Mouse (Mus musculus): ENCODE results near the gene AC170998.1. TPM values are rescaled to one million over a fixed set of nuclear protein-coding genes. Genes with fewer than 3 reads are reported as not detected.

Gene AC170998.1
- polyA plus RNA-seq, 1 experiment from 2014 or later: 1.0 TPM

DNA sequence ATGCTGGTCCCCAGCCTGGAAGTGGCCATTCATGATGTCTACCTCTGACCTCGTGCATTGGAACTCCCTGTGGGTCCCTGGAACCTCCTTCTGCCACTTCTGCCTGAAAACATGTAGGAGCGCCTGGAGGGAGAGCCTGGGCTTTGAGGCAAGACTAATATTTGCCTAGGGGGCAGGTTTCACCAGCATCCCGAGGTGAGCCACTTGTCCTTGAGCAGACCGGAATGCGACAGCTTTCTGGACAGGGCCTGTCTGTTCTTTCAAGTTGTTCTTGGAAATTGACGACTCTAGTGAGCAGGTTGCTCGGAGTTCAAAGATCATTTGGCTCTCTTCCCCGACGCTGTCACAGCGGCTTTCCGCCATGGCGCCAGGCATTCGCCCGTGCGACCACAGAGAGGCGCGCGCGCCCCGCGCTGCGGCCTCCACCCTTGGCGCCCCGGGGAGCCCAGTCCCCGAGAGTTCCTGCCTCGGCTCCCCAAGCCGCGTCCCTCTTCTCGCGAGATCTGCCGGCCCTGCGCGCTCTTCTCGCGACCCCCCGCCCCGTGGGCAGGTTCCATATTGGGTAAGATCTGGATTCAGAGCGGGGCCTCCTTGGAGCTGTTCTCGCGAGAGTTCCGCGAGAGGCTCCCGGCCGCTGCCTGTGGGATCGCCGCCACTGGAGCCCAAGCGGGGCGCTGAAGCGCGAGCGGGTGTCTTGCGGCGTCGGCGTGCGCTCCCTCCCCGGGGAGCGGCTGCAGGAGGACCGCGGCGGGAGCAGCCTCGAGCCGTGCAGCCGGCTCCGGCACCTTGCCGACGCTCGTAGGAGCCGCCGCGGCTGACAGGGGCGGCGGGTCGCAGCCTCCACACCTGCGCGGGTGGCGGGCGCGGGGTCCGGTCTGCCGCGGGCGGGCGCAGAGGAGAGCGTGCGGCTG is 34.9 kb upstream of the AC170998.1 start, which contains the start of gene Mapk14:
Mapk14 (plus strand) TSS at position 554 of the 911 bp plus-strand sequence.
- WGBS: under 1% methylated on average over 80 of the region's 86 CpGs
- DNase-seq (ENCODE audit: low spot score) (peak; percentile 100), ATAC-seq (ENCODE audit: low FRiP score, low TSS enrichment) (peak; percentile 95)
- Histone ChIP-seq H3K9me3 (ENCODE audit: control insufficient read depth, low read length) (no peaks in the 10 kb centered on the region), H3K4me3 (ENCODE audit: low read depth, low read length) (peak within 1 kb of the TSS; percentile 98), H3K36me3 (ENCODE audit: control insufficient read depth, insufficient read depth, low read length) (no peaks in the 10 kb centered on the region), H3K27me3 (ENCODE audit: control insufficient read depth, insufficient read depth, low read length) (no peaks in the 10 kb centered on the region), H3K27ac (replicated peaks) (peak within 1 kb of the TSS; percentile 98), H3K9ac (ENCODE audit: low read length) (peak within 1 kb of the TSS; percentile 98), H3K4me1 (replicated peaks; ENCODE audit: control insufficient read depth, insufficient read depth) (peaks cover 5% of the 10 kb centered on the region; the same call in 1 of the 2 replicates), H3K4me2 (replicated peaks; ENCODE audit: low read depth) (peak within 1 kb of the TSS; percentile 73)
- TF ChIP-seq EP300 (optimal IDR thresholded peaks at IDR 0.05) (peak; percentile 100), CTCF (IDR thresholded peaks at IDR 0.05; ENCODE audit: low read depth) (peak; percentile 88)

- Histone ChIP-seq H3K4me2 (replicated peaks; ENCODE audit: low read depth) (peak overlapping the region; percentile 73), H3K36me3 (ENCODE audit: control insufficient read depth, insufficient read depth, low read length) (no peaks in the 10 kb centered on the region), H3K4me1 (replicated peaks; ENCODE audit: control insufficient read depth, insufficient read depth) (peaks cover 12% of the 10 kb centered on the region), H3K27me3 (ENCODE audit: control insufficient read depth, insufficient read depth, low read length) (no peaks in the 10 kb centered on the region), H3K9ac (ENCODE audit: low read length) (peak overlapping the region; percentile 98), H3K27ac (replicated peaks) (peak overlapping the region; percentile 98), H3K9me3 (ENCODE audit: control insufficient read depth, low read length) (no peaks in the 10 kb centered on the region), H3K4me3 (ENCODE audit: low read depth, low read length) (peak overlapping the region; percentile 98)
- ATAC-seq (ENCODE audit: low FRiP score, low TSS enrichment): peak; percentile 35
- TF ChIP-seq CTCF (IDR thresholded peaks at IDR 0.05; ENCODE audit: low read depth) (peak; percentile 62), EP300 (optimal IDR thresholded peaks at IDR 0.05) (no peak)
- under 1% methylated on average over 52 of the region's 53 CpGs for WGBS
- peak; percentile 73 for DNase-seq (ENCODE audit: low spot score)
Measured at GRCm38 (mm10) chr17:28691687-28692340, 34.1 kb upstream of the AC170998.1 start.

DNA sequence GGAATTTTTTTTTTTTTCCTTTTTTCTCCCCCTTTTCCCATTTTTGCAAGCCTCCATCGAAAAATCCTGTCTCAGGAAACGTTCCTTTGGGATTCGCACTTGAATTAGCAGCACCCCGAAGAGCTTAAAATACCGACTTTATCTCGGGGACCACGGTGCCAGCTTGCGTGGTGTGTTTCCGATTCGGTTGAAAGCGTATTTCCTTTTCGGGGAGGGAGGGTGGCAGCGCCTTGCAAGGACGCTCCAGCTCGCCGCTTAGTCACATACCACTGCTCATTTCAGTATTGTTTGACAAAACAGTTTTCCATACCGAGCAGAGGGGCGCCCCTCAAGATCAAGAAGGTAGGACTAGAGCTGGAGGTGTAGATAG is 33.6 kb upstream of the AC170998.1 start:
- ATAC-seq (ENCODE audit: low FRiP score, low TSS enrichment) (no peak), DNase-seq (ENCODE audit: low spot score) (peak; percentile 52)
- Histone ChIP-seq H3K9ac (ENCODE audit: low read length) (peak overlapping the region; percentile 98), H3K4me2 (replicated peaks; ENCODE audit: low read depth) (peak overlapping the region; percentile 73), H3K27ac (replicated peaks) (peak overlapping the region; percentile 98), H3K4me1 (replicated peaks; ENCODE audit: control insufficient read depth, insufficient read depth) (peaks cover 13% of the 10 kb centered on the region), H3K4me3 (ENCODE audit: low read depth, low read length) (peak overlapping the region; percentile 98), H3K27me3 (ENCODE audit: control insufficient read depth, insufficient read depth, low read length) (no peaks in the 10 kb centered on the region), H3K36me3 (ENCODE audit: control insufficient read depth, insufficient read depth, low read length) (no peaks in the 10 kb centered on the region), H3K9me3 (ENCODE audit: control insufficient read depth, low read length) (no peaks in the 10 kb centered on the region)
- TF ChIP-seq EP300 (optimal IDR thresholded peaks at IDR 0.05): no peak
- TF ChIP-seq CTCF (IDR thresholded peaks at IDR 0.05; ENCODE audit: low read depth): no peak
- WGBS: 0% methylated on average over 18 of the region's 18 CpGs

DNA sequence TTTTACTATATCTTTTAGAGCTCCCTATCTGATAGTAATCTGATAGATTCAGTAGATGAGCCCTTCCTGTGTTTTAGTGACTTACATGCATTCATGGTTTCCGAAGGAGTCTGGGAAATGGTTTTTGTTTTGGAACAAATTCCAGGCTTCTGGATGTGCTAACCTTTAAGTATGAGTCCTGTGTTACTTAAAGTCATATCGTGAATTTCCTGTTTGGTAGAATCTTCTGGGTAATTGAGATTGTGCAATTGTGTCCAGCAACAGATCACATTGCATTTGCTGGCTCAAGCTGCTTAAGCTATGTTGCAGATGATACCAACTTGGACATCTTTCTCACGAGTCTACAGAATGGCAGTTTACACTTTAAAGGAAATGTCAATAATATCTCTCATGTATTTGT is 32.8 kb upstream of the AC170998.1 start:
- no peaks in the 10 kb centered on the region for H3K9me3 ChIP-seq (ENCODE audit: control insufficient read depth, low read length)
- H3K27ac ChIP-seq (replicated peaks): peak overlapping the region; percentile 98
- H3K4me2 ChIP-seq (replicated peaks; ENCODE audit: low read depth): peak overlapping the region; percentile 73
- DNase-seq (ENCODE audit: low spot score) (no peak), ATAC-seq (ENCODE audit: low FRiP score, low TSS enrichment) (no peak)
- no peaks in the 10 kb centered on the region for H3K36me3 ChIP-seq (ENCODE audit: control insufficient read depth, insufficient read depth, low read length)
- H3K4me3 ChIP-seq (ENCODE audit: low read depth, low read length): peak overlapping the region; percentile 98
- 17% methylated on average over 3 of the region's 3 CpGs for WGBS
- peaks cover 13% of the 10 kb centered on the region for H3K4me1 ChIP-seq (replicated peaks; ENCODE audit: control insufficient read depth, insufficient read depth)
- H3K27me3 ChIP-seq (ENCODE audit: control insufficient read depth, insufficient read depth, low read length): no peaks in the 10 kb centered on the region
- no peak for TF ChIP-seq CTCF (IDR thresholded peaks at IDR 0.05; ENCODE audit: low read depth)
- TF ChIP-seq EP300 (optimal IDR thresholded peaks at IDR 0.05): no peak
- H3K9ac ChIP-seq (ENCODE audit: low read length): peak overlapping the region; percentile 98; the same call in 1 of the 2 replicates

DNA sequence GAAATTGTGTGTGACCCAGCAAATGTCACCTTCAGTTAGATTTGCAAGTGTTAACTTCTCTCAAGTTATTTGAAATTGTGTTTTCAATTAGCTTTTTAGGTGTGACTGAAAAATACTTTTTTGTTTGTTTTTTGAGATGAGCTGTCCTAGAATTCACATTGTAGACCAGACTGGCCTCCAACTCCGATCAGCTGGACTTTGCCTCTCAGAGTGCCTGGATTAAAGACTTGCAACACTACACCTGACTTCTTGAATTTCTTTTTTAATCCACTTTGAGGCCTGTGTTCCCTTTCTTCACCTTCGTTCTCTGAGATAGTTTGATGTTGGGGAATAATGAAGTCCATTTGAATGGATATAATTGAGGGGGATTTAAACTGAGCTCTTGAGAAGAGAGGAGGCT is 31.8 kb upstream of the AC170998.1 start:
- DNase-seq (ENCODE audit: low spot score): no peak
- no peak overlapping the region for H3K27ac ChIP-seq (replicated peaks)
- no peak for ATAC-seq (ENCODE audit: low FRiP score, low TSS enrichment)
- 64% methylated on average over 2 of the region's 2 CpGs for WGBS
- peaks cover 13% of the 10 kb centered on the region for H3K4me1 ChIP-seq (replicated peaks; ENCODE audit: control insufficient read depth, insufficient read depth)
- H3K27me3 ChIP-seq (ENCODE audit: control insufficient read depth, insufficient read depth, low read length): no peaks in the 10 kb centered on the region
- H3K36me3 ChIP-seq (ENCODE audit: control insufficient read depth, insufficient read depth, low read length): no peaks in the 10 kb centered on the region
- no peak overlapping the region for H3K4me3 ChIP-seq (ENCODE audit: low read depth, low read length)
- no peaks in the 10 kb centered on the region for H3K9me3 ChIP-seq (ENCODE audit: control insufficient read depth, low read length)
- no peak overlapping the region for H3K9ac ChIP-seq (ENCODE audit: low read length)
- no peak for TF ChIP-seq EP300 (optimal IDR thresholded peaks at IDR 0.05)
- TF ChIP-seq CTCF (IDR thresholded peaks at IDR 0.05; ENCODE audit: low read depth): no peak
- H3K4me2 ChIP-seq (replicated peaks; ENCODE audit: low read depth): no peak overlapping the region; the same call in 1 of the 2 replicates

Measured in stomach, postnatal 0 days (tissue).